Mouse (Mus musculus) adrenal gland, postnatal 14 days (tissue): ENCODE data around the gene Evx2. TPM values are rescaled to one million over a fixed set of nuclear protein-coding genes. Genes with fewer than 3 reads are reported as not detected.

Experiments used
- DNase-seq: peaks from one replicate; pipeline ENCODE4 v3.0.0; 2021; ENCODE audit warnings: mixed read lengths
- microRNA-seq, 2 experiments: library from miRNA; unstranded; fragments of <30 nt; microRNA quantifications; one replicate each; pipeline ENCODE4 v1.2.0; 2021
- total RNA-seq: library from RNA; stranded (reverse); gene quantifications from 2 replicates; pipeline ENCODE4 v1.2.3, GENCODE M21; 2021

Evx2 gene
- total RNA-seq, 1 experiment from 2014 or later, result not detected

DNA sequence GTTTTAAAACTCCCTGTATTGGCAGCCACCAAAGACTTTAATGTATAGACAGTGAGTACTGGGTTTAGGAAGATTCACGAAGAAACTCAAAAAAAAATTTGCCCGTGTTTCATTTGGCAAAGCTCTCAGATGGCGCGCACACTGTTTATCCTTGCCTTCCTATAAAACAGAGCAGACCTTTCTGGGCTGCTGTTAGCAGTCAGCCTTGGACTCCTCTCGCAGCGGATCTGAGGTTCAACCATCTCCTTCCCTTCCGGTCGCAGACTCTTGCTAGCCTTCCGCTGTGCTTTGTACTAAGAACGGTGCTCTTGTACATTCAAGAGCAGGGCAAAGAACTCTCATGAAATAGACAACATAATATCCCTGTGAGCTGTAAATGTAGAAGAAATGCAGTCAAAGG is 39.0 kb downstream of the Evx2 start:
- DNase-seq, result no peak

GRCm38 (mm10) chr2:74619676-74620246 is 39.6 kb downstream of the Evx2 start:
- no peak for DNase-seq

DNA sequence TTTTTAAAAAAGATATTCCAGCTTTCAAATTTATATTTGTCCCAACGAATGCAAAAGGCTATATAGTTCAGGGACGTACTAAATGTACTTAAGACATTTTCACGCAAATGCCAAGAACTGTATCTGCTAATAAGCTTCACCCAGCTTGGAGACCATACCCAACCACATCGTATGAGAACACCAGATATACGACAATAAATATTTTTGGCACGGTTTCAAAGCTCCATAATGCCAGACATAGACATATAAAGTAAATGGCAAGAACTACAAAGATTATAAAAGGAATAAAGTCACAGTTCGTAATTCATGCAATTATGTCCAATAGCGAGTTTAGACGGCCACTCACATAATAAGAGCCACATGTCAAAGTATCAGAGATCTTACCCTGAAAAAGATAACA is 41.7 kb downstream of the Evx2 start:
- no peak for DNase-seq

DNA sequence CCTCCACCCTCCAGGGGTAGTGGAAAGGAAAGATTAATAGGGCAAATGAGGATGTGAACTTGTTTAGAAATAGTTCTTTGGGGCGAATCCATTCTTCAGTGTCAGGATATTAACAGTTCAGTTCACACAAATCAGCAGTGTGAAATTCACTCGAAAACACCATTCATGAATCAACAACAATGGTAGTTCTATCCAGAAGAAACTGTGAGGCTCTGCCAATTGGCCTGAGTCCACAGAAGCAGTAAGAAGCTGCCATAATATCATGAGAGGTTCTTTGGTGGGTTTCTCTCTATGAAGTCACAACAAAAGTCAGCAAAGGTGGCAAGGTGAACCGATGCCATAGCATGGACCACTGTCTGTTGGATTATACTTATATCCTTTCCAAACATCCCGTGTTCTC is 48.0 kb downstream of the Evx2 start:
- no peak for DNase-seq

- DNase-seq, result no peak
Measured at GRCm38 (mm10) chr2:74609350-74609749, 50.0 kb downstream of the Evx2 start.

DNA sequence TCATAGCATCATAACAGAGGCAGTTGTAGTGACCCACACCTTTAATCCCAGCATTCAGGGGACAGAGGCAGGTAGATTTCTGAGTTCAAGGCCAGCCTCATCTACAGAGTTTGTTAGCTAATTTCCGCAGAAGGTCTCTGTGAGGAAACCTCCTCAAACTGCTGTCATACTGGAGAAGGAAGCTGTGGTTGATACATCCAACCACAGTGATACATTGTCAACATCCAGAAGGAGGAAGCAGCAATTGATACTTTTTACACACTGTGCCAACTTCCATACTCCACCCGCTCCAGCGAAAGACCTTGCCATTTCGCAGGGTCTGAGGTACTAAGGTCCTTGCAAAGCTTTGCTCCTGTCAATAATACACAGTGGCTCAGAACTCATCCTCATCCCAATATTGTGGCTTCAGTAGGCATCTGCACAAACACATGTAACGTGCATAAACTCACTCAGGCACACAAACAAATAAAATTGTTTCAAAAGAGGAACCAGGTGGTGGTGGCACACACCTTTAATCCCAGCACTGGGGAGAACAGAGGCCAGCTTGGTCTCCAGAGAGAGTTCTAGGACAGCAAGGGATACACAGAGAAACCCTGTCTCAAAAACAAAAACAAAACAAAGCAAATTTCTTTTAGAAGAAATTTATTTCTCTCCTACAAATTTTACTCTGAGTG is 53.1 kb downstream of the Evx2 start:
- no peak for DNase-seq

- DNase-seq, result no peak
Measured at GRCm38 (mm10) chr2:74604011-74604410, 55.3 kb downstream of the Evx2 start.

Small RNA genes within 50 kb of the gene (microRNA-seq; reads per million reads assigned to microRNA genes)
- 0 reads per million in 2 experiments for gene Gm44463

Other genes starting within 250 kb of the Evx2 start
- 12.8 and 13.5 TPM in 2 replicates for gene Lnpk, start 80.1 kb downstream of the Evx2 start, total RNA-seq
- not detected in 2 replicates for gene Hoxd13, start 8.8 kb upstream of the Evx2 start, total RNA-seq
- not detected in 2 replicates for gene Hoxd12, start 15.5 kb upstream of the Evx2 start, total RNA-seq
- not detected in 2 replicates for gene Hoxd11, start 20.0 kb upstream of the Evx2 start, total RNA-seq
- gene Hoxd10, start 32.4 kb upstream of the Evx2 start, total RNA-seq, result 0.71 TPM in 1 of 2 replicates, not detected in the other
- gene Hoxd9, start 38.2 kb upstream of the Evx2 start, total RNA-seq, result 3.8 and 5.8 TPM in 2 replicates
- 24.6 and 24.9 TPM in 2 replicates for gene Hoxd8, start 45.1 kb upstream of the Evx2 start, total RNA-seq
- 0.85 and 0.98 TPM in 2 replicates for gene Hoxd3, start 52.4 kb upstream of the Evx2 start, total RNA-seq
- gene Hoxd4, start 52.4 kb upstream of the Evx2 start, total RNA-seq, result 13.9 and 17.8 TPM in 2 replicates
- 1.4 and 1.7 TPM in 2 replicates for gene Gm28230, start 67.2 kb upstream of the Evx2 start, total RNA-seq
- gene Hoxd1, start 103.4 kb upstream of the Evx2 start, total RNA-seq, result not detected in 2 replicates
- 99.7 and 107 TPM in 2 replicates for gene Mtx2, start 166.2 kb upstream of the Evx2 start, total RNA-seq